Mouse (Mus musculus): ENCODE results near the gene Tbc1d10b. TPM values are rescaled to one million over a fixed set of nuclear protein-coding genes. Genes with fewer than 3 reads are reported as not detected.

The Tbc1d10b gene
- polyA plus RNA-seq, 1 experiment from 2014 or later = 15.0 TPM

- H3K9ac ChIP-seq (replicated peaks; ENCODE audit: low read depth) = peak within 1 kb of the TSS; percentile 57
- H3K9me3 ChIP-seq (ENCODE audit: low read length) = no peaks in the 10 kb centered on the region
- peak within 1 kb of the TSS; percentile 73 for H3K4me2 ChIP-seq (replicated peaks; ENCODE audit: low read depth, low read length)
- H3K4me3 ChIP-seq (ENCODE audit: low read depth, low read length) = peak within 1 kb of the TSS; percentile 70
- peak; percentile 99 for DNase-seq (ENCODE audit: low spot score)
- peak within 1 kb of the TSS; percentile 74 for H3K27ac ChIP-seq (ENCODE audit: low read length)
- whole genome bisulfite sequencing = under 1% methylated on average over 50 of the region's 51 CpGs
- H3K36me3 ChIP-seq (ENCODE audit: insufficient read depth, low read length) = peaks cover 28% of the 10 kb centered on the region
- peak; percentile 94 for TF ChIP-seq EP300 (IDR thresholded peaks at IDR 0.05)
- TF ChIP-seq CTCF (IDR thresholded peaks at IDR 0.05) = peak; percentile 53
- H3K27me3 ChIP-seq (replicated peaks; ENCODE audit: insufficient read depth, low read length) = no peaks in the 10 kb centered on the region
- H3K4me1 ChIP-seq (ENCODE audit: insufficient read depth, low read depth, low read length) = peaks cover 3% of the 10 kb centered on the region; the same call in 1 of the 2 replicates
- peak; percentile 99 for ATAC-seq
These were observed 12.5 kb downstream of the Tbc1d10b start, which contains the start of gene Cd2bp2 for GRCm38 (mm10) chr7:127195544-127196295. Cd2bp2 (minus strand) TSS chr7:127196050.

GRCm38 (mm10) chr7:127194633-127195029 is 13.6 kb downstream of the Tbc1d10b start:
- DNase-seq (ENCODE audit: low spot score) (no peak), ATAC-seq (no peak)
- Histone ChIP-seq H3K9ac (replicated peaks; ENCODE audit: low read depth) (0 out of 2 replicates have a peak overlapping the region, but pooled peaks have one; percentile 1), H3K9me3 (ENCODE audit: low read length) (no peaks in the 10 kb centered on the region), H3K4me3 (ENCODE audit: low read depth, low read length) (no peak overlapping the region), H3K4me2 (replicated peaks; ENCODE audit: low read depth, low read length) (peak overlapping the region; percentile 73), H3K27me3 (replicated peaks; ENCODE audit: insufficient read depth, low read length) (no peaks in the 10 kb centered on the region), H3K4me1 (ENCODE audit: insufficient read depth, low read depth, low read length) (peaks cover 3% of the 10 kb centered on the region; the same call in 1 of the 2 replicates), H3K36me3 (ENCODE audit: insufficient read depth, low read length) (peaks cover 22% of the 10 kb centered on the region; the same call in 1 of the 2 replicates), H3K27ac (ENCODE audit: low read length) (no peak overlapping the region)
- no peak for TF ChIP-seq CTCF (IDR thresholded peaks at IDR 0.05)
- no peak for TF ChIP-seq EP300 (IDR thresholded peaks at IDR 0.05)
- 47% methylated on average over 7 of the region's 7 CpGs for WGBS

GRCm38 (mm10) chr7:127194011-127194632 is 14.1 kb downstream of the Tbc1d10b start:
- H3K36me3 ChIP-seq (ENCODE audit: insufficient read depth, low read length) = peaks cover 17% of the 10 kb centered on the region; the same call in 1 of the 2 replicates
- H3K27ac ChIP-seq (ENCODE audit: low read length) = no peak overlapping the region
- H3K9me3 ChIP-seq (ENCODE audit: low read length) = no peaks in the 10 kb centered on the region
- TF ChIP-seq CTCF (IDR thresholded peaks at IDR 0.05) (no peak), EP300 (IDR thresholded peaks at IDR 0.05) (no peak)
- H3K4me2 ChIP-seq (replicated peaks; ENCODE audit: low read depth, low read length) = no peak overlapping the region
- H3K4me1 ChIP-seq (ENCODE audit: insufficient read depth, low read depth, low read length) = peaks cover 3% of the 10 kb centered on the region; the same call in 1 of the 2 replicates
- ATAC-seq (no peak), DNase-seq (ENCODE audit: low spot score) (no peak)
- no peaks in the 10 kb centered on the region for H3K27me3 ChIP-seq (replicated peaks; ENCODE audit: insufficient read depth, low read length)
- WGBS = 88% methylated on average over 17 of the region's 17 CpGs
- H3K9ac ChIP-seq (replicated peaks; ENCODE audit: low read depth) = 0 out of 2 replicates have a peak overlapping the region, but pooled peaks have one; percentile 1
- no peak overlapping the region for H3K4me3 ChIP-seq (ENCODE audit: low read depth, low read length)

GRCm38 (mm10) chr7:127192989-127193388 is 15.3 kb downstream of the Tbc1d10b start:
- H3K27me3 ChIP-seq (replicated peaks; ENCODE audit: insufficient read depth, low read length) = no peaks in the 10 kb centered on the region
- TF ChIP-seq EP300 (IDR thresholded peaks at IDR 0.05) = no peak
- WGBS = 90% methylated on average over 5 of the region's 5 CpGs
- H3K4me1 ChIP-seq (ENCODE audit: insufficient read depth, low read depth, low read length) = peaks cover 3% of the 10 kb centered on the region; the same call in 1 of the 2 replicates
- no peak overlapping the region for H3K27ac ChIP-seq (ENCODE audit: low read length)
- H3K4me2 ChIP-seq (replicated peaks; ENCODE audit: low read depth, low read length) = no peak overlapping the region
- no peaks in the 10 kb centered on the region for H3K9me3 ChIP-seq (ENCODE audit: low read length)
- peaks cover 5% of the 10 kb centered on the region; the same call in 1 of the 2 replicates for H3K36me3 ChIP-seq (ENCODE audit: insufficient read depth, low read length)
- H3K4me3 ChIP-seq (ENCODE audit: low read depth, low read length) = no peak overlapping the region
- H3K9ac ChIP-seq (replicated peaks; ENCODE audit: low read depth) = no peak overlapping the region
- ATAC-seq (no peak), DNase-seq (ENCODE audit: low spot score) (no peak)

- no peak for TF ChIP-seq EP300 (IDR thresholded peaks at IDR 0.05)
- TF ChIP-seq CTCF (IDR thresholded peaks at IDR 0.05) = no peak
- no peaks in the 10 kb centered on the region for H3K27me3 ChIP-seq (replicated peaks; ENCODE audit: insufficient read depth, low read length)
- no peak overlapping the region for H3K4me3 ChIP-seq (ENCODE audit: low read depth, low read length)
- H3K9ac ChIP-seq (replicated peaks; ENCODE audit: low read depth) = no peak overlapping the region
- peaks cover 3% of the 10 kb centered on the region; the same call in 1 of the 2 replicates for H3K4me1 ChIP-seq (ENCODE audit: insufficient read depth, low read depth, low read length)
- DNase-seq (ENCODE audit: low spot score) = no peak
- no peak overlapping the region for H3K27ac ChIP-seq (ENCODE audit: low read length)
- H3K36me3 ChIP-seq (ENCODE audit: insufficient read depth, low read length) = peaks cover 5% of the 10 kb centered on the region; the same call in 1 of the 2 replicates
- WGBS = 79% methylated on average over 6 of the region's 6 CpGs
- ATAC-seq = no peak
- H3K4me2 ChIP-seq (replicated peaks; ENCODE audit: low read depth, low read length) = no peak overlapping the region
- no peaks in the 10 kb centered on the region for H3K9me3 ChIP-seq (ENCODE audit: low read length)
These were observed 17.6 kb downstream of the Tbc1d10b start for GRCm38 (mm10) chr7:127190672-127191071.

Measured in lung, postnatal 0 days (tissue).